Mouse (Mus musculus) MEL (cell line): ENCODE measurements around the gene Snap25. TPM values are rescaled to one million over a fixed set of nuclear protein-coding genes. Genes with fewer than 3 reads are reported as not detected.

Experiments
- DNase-seq: peaks from one replicate; pipeline ENCODE4 v3.0.0; 2011; ENCODE audit warnings: low read depth, low spot score
- H3K27ac ChIP-seq: 2 replicates; pipeline ENCODE4 v1.5.1; 2012; ENCODE audit warnings: low read depth, mild to moderate bottlenecking, control low read depth, low read length, moderate library complexity; ENCODE audit not compliant: control insufficient read depth
- H3K27me3 ChIP-seq, 2 experiments: fragments of 150-350 bp in 1 of 2; sonication (generic) in 1 of 2; 2 replicates each; pipeline ENCODE4 v1.6.1; 2012; ENCODE audit warnings: low read length in 2 of 2, mild to moderate bottlenecking in 2 of 2, improper control_type of control experiment in 1 of 2, moderate library complexity in 1 of 2; ENCODE audit not compliant: insufficient read depth in 2 of 2, control insufficient read depth in 1 of 2
- H3K36me3 ChIP-seq, 2 experiments: 2 replicates each; pipeline ENCODE4 v1.6.1; 2012 to 2014; ENCODE audit warnings: low read length in 2 of 2, improper control_type of control experiment in 1 of 2, inconsistent platforms in 1 of 2, mild to moderate bottlenecking in 1 of 2; ENCODE audit not compliant: insufficient read depth in 2 of 2, control insufficient read depth in 1 of 2
- H3K4me1 ChIP-seq, 2 experiments: fragments of 150-350 bp in 1 of 2; sonication (generic) in 1 of 2; 2 replicates each; pipeline ENCODE4 v1.6.1; 2012; ENCODE audit warnings: low read length in 2 of 2, improper control_type of control experiment in 1 of 2, mild to moderate bottlenecking in 1 of 2; ENCODE audit not compliant: insufficient read depth in 2 of 2, control insufficient read depth in 1 of 2
- H3K4me3 ChIP-seq, 2 experiments: fragments of 150-350 bp in 1 of 2; sonication (generic) in 1 of 2; 2 replicates each; pipeline ENCODE4 v1.5.1; 2012; ENCODE audit warnings: low read depth in 2 of 2, low read length in 2 of 2, mild to moderate bottlenecking in 2 of 2, moderate library complexity in 2 of 2, control low read depth in 1 of 2, improper control_type of control experiment in 1 of 2; ENCODE audit not compliant: control insufficient read depth in 1 of 2, insufficient read depth in 1 of 2
- H3K79me2 ChIP-seq: 2 replicates; pipeline ENCODE4 v1.6.1; 2012; ENCODE audit warnings: mild to moderate bottlenecking, low read length, moderate library complexity; ENCODE audit not compliant: control insufficient read depth, poor library complexity, insufficient read depth
- H3K9ac ChIP-seq: 2 replicates; pipeline ENCODE4 v1.6.1; 2012; ENCODE audit warnings: low read depth, mild to moderate bottlenecking, control low read depth, low read length, moderate library complexity; ENCODE audit not compliant: control insufficient read depth, poor library complexity, severe bottlenecking
- H3K9me3 ChIP-seq: fragments of 150-350 bp; sonication (generic); replicated peaks from 2 replicates; pipeline ENCODE4 v1.6.1; 2012; ENCODE audit warnings: mild to moderate bottlenecking, low read length, improper control_type of control experiment, moderate library complexity; ENCODE audit not compliant: insufficient read depth
- CTCF ChIP-seq, 3 experiments: IDR thresholded peaks in 2 of 3; conservative IDR thresholded peaks in 1 of 3; 2 replicates each; pipeline ENCODE4 v1.5.1; 2011 to 2012; ENCODE audit warnings: low read length in 3 of 3, low read depth in 2 of 3, mild to moderate bottlenecking in 2 of 3, improper control_type of control experiment in 1 of 3, inconsistent platforms in 1 of 3, mixed read lengths in 1 of 3, moderate library complexity in 1 of 3; ENCODE audit not compliant: control insufficient read depth in 1 of 3, insufficient read depth in 1 of 3, poor library complexity in 1 of 3, severe bottlenecking in 1 of 3
- ELF1 ChIP-seq: IDR thresholded peaks from 2 replicates; pipeline ENCODE4 v1.6.1; 2014; ENCODE audit warnings: low read depth, mild to moderate bottlenecking, inconsistent platforms, low read length, improper control_type of control experiment, moderate library complexity
- EP300 ChIP-seq, 2 experiments: IDR thresholded peaks; 2 replicates each; pipeline ENCODE4 v1.6.1; 2011; ENCODE audit warnings: improper control_type of control experiment in 2 of 2, low read length in 2 of 2, low read depth in 1 of 2, mild to moderate bottlenecking in 1 of 2
- GATA1 ChIP-seq: IDR thresholded peaks from 2 replicates; pipeline ENCODE4 v1.6.1; 2011; ENCODE audit warnings: low read depth, low read length, improper control_type of control experiment
- HCFC1 ChIP-seq: IDR thresholded peaks from 2 replicates; pipeline ENCODE4 v1.6.1; 2012; ENCODE audit warnings: low read depth, mild to moderate bottlenecking, inconsistent platforms, low read length, improper control_type of control experiment, moderate library complexity
- MAFK ChIP-seq: IDR thresholded peaks from 2 replicates; pipeline ENCODE4 v1.6.1; 2011; ENCODE audit warnings: low read depth, mild to moderate bottlenecking, low read length, improper control_type of control experiment, borderline replicate concordance
- MAZ ChIP-seq: IDR thresholded peaks from 2 replicates; pipeline ENCODE4 v1.6.1; 2012; ENCODE audit warnings: low read depth, mild to moderate bottlenecking, inconsistent platforms, low read length, improper control_type of control experiment
- MXI1 ChIP-seq: IDR thresholded peaks from 2 replicates; pipeline ENCODE4 v1.6.1; 2011; ENCODE audit warnings: mild to moderate bottlenecking, low read depth, low read length, improper control_type of control experiment
- POLR2A ChIP-seq, 2 experiments: IDR thresholded peaks; 2 replicates each; pipeline ENCODE4 v1.6.1; 2011 to 2012; ENCODE audit warnings: low read length in 2 of 2, mild to moderate bottlenecking in 2 of 2, control low read depth in 1 of 2, improper control_type of control experiment in 1 of 2, low read depth in 1 of 2, moderate library complexity in 1 of 2; ENCODE audit not compliant: control insufficient read depth in 1 of 2, insufficient read depth in 1 of 2, poor library complexity in 1 of 2
- POLR2AphosphoS5 ChIP-seq: IDR thresholded peaks from 2 replicates; pipeline ENCODE4 v1.6.1; 2012; ENCODE audit warnings: low read depth, borderline replicate concordance, mild to moderate bottlenecking, inconsistent platforms, low read length, moderate library complexity, mixed read lengths
- RAD21 ChIP-seq: IDR thresholded peaks from 2 replicates; pipeline ENCODE4 v1.6.1; 2011; ENCODE audit warnings: mild to moderate bottlenecking, low read depth, low read length, improper control_type of control experiment
- RCOR1 ChIP-seq: IDR thresholded peaks from 2 replicates; pipeline ENCODE4 v1.6.1; 2012; ENCODE audit warnings: low read depth, mild to moderate bottlenecking, inconsistent platforms, low read length, improper control_type of control experiment
- TCF12 ChIP-seq: IDR thresholded peaks from 2 replicates; pipeline ENCODE4 v1.6.1; 2014; ENCODE audit warnings: low read depth, mild to moderate bottlenecking, inconsistent platforms, low read length, improper control_type of control experiment, moderate library complexity
- USF1 ChIP-seq: IDR thresholded peaks from 2 replicates; pipeline ENCODE4 v1.6.1; 2014; ENCODE audit warnings: low read depth, mild to moderate bottlenecking, inconsistent platforms, low read length, improper control_type of control experiment, moderate library complexity
- ZKSCAN1 ChIP-seq: IDR thresholded peaks from 2 replicates; pipeline ENCODE4 v1.6.1; 2012; ENCODE audit warnings: low read depth, mild to moderate bottlenecking, inconsistent platforms, low read length, improper control_type of control experiment, moderate library complexity
- ZNF384 ChIP-seq: IDR thresholded peaks from 2 replicates; pipeline ENCODE4 v1.6.1; 2012; ENCODE audit warnings: low read depth, mild to moderate bottlenecking, inconsistent platforms, low read length, improper control_type of control experiment
- polyA plus RNA-seq, 2 experiments: library from polyadenylated mRNA; stranded (reverse) in 1 of 2; unstranded in 1 of 2; fragments of >175 nt in 1 of 2; fragments of >200 nt in 1 of 2; gene quantifications; 2 replicates each; pipeline versions ENCODE4 v1.2.1 to v1.2.4; 2012; ENCODE audit warnings: low replicate concordance in 2 of 2, low read depth in 1 of 2; ENCODE audit not compliant: insufficient read length in 2 of 2, insufficient read depth in 1 of 2, missing spikeins in 1 of 2
- total RNA-seq: library from RNA; depleted of rRNA; stranded (reverse); fragments of 300-350 nt; gene quantifications from 2 replicates; pipeline ENCODE4 v1.2.3, GENCODE M21; 2012

Snap25 gene
- total and polyA plus RNA-seq, 3 experiments: not detected

DNA sequence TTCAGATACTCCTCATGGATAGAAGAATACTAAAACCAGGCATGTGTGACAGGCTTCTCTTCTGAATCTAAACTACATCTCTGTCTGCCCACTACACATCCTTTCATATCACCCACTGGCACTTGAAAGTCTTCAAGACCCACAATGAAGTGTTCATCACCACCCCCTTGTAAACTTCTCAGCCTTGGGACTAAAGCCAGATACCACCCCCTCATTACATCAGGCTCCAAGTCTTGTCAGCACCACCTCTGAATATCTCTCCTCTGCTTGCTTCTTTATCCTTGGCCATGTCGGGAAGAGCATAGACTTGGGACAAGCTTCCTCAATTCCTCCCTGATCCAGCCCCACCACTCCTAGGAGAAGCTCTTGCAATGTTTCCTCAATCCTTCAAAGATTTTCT lies 83.3 kb downstream of the Snap25 start:
- Histone ChIP-seq H3K79me2 (no peaks in the 10 kb centered on the region), H3K9ac (no peak overlapping the region)
- TF ChIP-seq ZNF384 (no peak), MAFK (no peak)

DNA sequence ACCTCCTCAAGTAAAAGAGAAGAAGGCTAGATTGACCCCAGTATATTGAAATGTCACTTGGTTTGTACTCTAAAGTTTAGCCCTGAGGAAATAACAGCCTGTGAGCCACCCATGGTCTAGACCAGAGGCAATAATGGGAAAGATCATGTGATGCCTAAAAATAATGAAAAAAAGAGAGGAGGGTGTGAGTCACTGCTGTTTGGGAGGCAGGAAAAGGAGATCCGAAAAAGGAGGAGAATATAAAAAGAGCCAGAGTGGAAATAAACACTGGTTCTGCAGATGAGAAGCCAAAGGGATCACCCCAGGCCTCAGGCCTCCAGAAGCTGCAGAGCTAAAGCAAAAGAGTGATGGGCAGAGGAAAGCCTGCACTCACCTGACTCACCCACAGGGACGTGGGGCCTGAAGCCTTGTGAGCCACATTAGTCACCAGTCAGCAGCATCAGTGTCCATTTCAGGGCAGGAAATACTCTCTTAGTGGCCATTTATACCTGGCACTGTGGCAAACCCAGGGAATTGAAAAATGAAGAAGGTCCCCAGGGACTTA lies 85.7 kb downstream of the Snap25 start:
- no peaks in the 10 kb centered on the region for H3K27me3 ChIP-seq
- no peaks in the 10 kb centered on the region for H3K4me1 ChIP-seq
- DNase-seq: no peak
- H3K9me3 ChIP-seq: no peaks in the 10 kb centered on the region
- H3K79me2 ChIP-seq: no peaks in the 10 kb centered on the region
- no peak overlapping the region for H3K9ac ChIP-seq
- TF ChIP-seq EP300 (IDR thresholded peaks at IDR 0.05; ENCODE audit: low read depth in 1 of 2, low read length in 2 of 2) (no peak), MAFK (no peak), CTCF (IDR thresholded peaks at IDR 0.05 in 2 of 3, conservative IDR thresholded peaks at IDR 0.05 in 1 of 3; ENCODE audit: control insufficient read depth in 1 of 3, insufficient read depth in 1 of 3, low read depth in 2 of 3, low read length in 3 of 3, poor library complexity in 1 of 3, severe bottlenecking in 1 of 3) (no peak), RCOR1 (no peak), ELF1 (no peak), RAD21 (no peak)
- H3K36me3 ChIP-seq: no peaks in the 10 kb centered on the region
- H3K27ac ChIP-seq: no peak overlapping the region
- no peak overlapping the region for H3K4me3 ChIP-seq

More for the DNA sequence above, 83.3 kb downstream of the Snap25 start:
- Histone ChIP-seq H3K27me3 (no peaks in the 10 kb centered on the region), H3K9me3 (no peaks in the 10 kb centered on the region), H3K36me3 (no peaks in the 10 kb centered on the region), H3K4me3 (no peak overlapping the region), H3K4me1 (no peaks in the 10 kb centered on the region), H3K27ac (no peak overlapping the region)
- no peak for DNase-seq

DNA sequence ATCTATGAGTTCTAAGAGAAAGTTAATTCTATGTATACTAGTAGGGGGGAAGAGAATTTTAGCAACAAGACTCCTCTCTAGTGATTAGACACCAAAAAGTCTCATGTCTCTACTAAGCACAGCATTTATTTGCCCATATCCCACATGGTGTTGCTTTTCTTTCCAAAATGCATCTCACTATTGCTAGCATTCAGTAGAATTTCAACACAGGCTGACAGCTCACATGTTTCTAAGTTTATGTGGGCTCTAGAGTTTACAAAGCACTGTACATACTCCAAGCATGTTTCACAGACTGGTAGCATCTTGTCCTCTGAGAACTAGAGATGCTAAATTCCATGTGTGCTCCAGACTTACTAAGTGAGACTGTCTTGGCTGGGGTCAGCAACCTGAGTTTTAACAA lies 87.8 kb downstream of the Snap25 start:
- no peak overlapping the region for H3K4me3 ChIP-seq
- no peak overlapping the region for H3K9ac ChIP-seq
- no peaks in the 10 kb centered on the region for H3K4me1 ChIP-seq
- no peaks in the 10 kb centered on the region for H3K36me3 ChIP-seq
- H3K9me3 ChIP-seq: no peaks in the 10 kb centered on the region
- H3K79me2 ChIP-seq: no peaks in the 10 kb centered on the region
- DNase-seq: no peak
- TF ChIP-seq USF1 (no peak), GATA1 (no peak), MXI1 (no peak), ZNF384 (no peak), HCFC1 (no peak), ZKSCAN1 (no peak), TCF12 (no peak), MAZ (no peak), POLR2A (IDR thresholded peaks at IDR 0.05; ENCODE audit: control insufficient read depth in 1 of 2, insufficient read depth in 1 of 2, low read depth in 1 of 2, low read length in 2 of 2, poor library complexity in 1 of 2) (no peak), POLR2AphosphoS5 (no peak)
- no peaks in the 10 kb centered on the region for H3K27me3 ChIP-seq
- H3K27ac ChIP-seq: no peak overlapping the region
